Mouse (Mus musculus): ENCODE data around the gene Olfr71.

DNA sequence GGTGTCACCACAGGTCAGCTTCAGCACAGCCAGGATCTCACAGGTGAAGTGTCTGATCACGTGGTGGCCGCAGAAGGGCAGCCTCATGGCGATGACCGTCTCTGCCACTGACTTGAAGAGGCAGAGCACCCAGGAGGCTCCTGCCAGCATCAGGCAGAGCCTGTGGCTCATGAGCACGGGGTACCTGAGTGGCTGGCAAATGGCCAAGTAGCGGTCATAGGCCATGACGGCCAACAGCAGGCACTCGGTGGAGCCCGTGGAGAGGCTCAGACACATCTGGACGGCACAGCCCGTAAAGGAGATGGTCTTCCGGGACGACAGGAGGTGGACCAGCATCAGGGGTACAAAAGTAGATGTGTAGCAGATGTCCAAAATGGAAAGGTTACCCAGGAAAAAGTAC is 4.1 kb downstream of the Olfr71 start:
- TF ChIP-seq CTCF (IDR thresholded peaks at IDR 0.05; ENCODE audit: extremely low read depth, insufficient read length, insufficient replicate concordance, low read depth, low read length), result no peak
- TF ChIP-seq POLR2A (IDR thresholded peaks at IDR 0.05; ENCODE audit: low read depth, low read length), result no peak

Measured in small intestine, adult 2 months (tissue).